Mouse (Mus musculus) heart, embryonic 10.5 days (tissue): ENCODE results near the gene Vtcn1. TPM values are rescaled to one million over a fixed set of nuclear protein-coding genes. Genes with fewer than 3 reads are reported as not detected.

Source experiments
- DNase-seq: peaks from one replicate; pipeline ENCODE4 v3.0.0-alpha.2; 2017; ENCODE audit warnings: low spot score
- H3K27ac ChIP-seq: fragments of 300-500 bp; sonication (generic); 2 replicates; pipeline ENCODE4 v1.5.1; 2016; ENCODE audit warnings: mild to moderate bottlenecking
- H3K27me3 ChIP-seq: fragments of 300-500 bp; sonication (generic); 2 replicates; pipeline ENCODE4 v1.6.1; 2016; ENCODE audit warnings: mild to moderate bottlenecking; ENCODE audit not compliant: poor library complexity, insufficient read depth, severe bottlenecking
- H3K36me3 ChIP-seq: fragments of 300-500 bp; sonication (generic); 2 replicates; pipeline ENCODE4 v1.6.1; 2016; ENCODE audit warnings: mild to moderate bottlenecking, moderate library complexity
- H3K4me1 ChIP-seq: fragments of 300-500 bp; sonication (generic); 2 replicates; pipeline ENCODE4 v1.6.1; 2016; ENCODE audit warnings: mild to moderate bottlenecking
- H3K4me3 ChIP-seq: fragments of 300-500 bp; sonication (generic); 2 replicates; pipeline ENCODE4 v1.5.1; 2016; ENCODE audit warnings: mild to moderate bottlenecking, moderate library complexity
- H3K9me3 ChIP-seq: fragments of 300-500 bp; sonication (generic); 2 replicates; pipeline ENCODE4 v1.6.1; 2016; ENCODE audit warnings: mild to moderate bottlenecking, moderate library complexity
- WGBS: fragments of 180-500 bp; shearing (Covaris S2); methylation state at CpG from one replicate; pipeline ENCODE4 v1.1.7; 2016; 5-methylcytosine and 5-hydroxymethylcytosine counted together
- polyA plus RNA-seq: library from polyadenylated mRNA; unstranded; fragments of >200 nt; fragmentation: Nextera tagmentation; extraction: Ambion mirVana; gene quantifications from 2 replicates; pipeline ENCODE4 v1.2.1, GENCODE M21; 2016

The Vtcn1 gene
- polyA plus RNA-seq, 1 experiment from 2014 or later, result 0.05 TPM

DNA sequence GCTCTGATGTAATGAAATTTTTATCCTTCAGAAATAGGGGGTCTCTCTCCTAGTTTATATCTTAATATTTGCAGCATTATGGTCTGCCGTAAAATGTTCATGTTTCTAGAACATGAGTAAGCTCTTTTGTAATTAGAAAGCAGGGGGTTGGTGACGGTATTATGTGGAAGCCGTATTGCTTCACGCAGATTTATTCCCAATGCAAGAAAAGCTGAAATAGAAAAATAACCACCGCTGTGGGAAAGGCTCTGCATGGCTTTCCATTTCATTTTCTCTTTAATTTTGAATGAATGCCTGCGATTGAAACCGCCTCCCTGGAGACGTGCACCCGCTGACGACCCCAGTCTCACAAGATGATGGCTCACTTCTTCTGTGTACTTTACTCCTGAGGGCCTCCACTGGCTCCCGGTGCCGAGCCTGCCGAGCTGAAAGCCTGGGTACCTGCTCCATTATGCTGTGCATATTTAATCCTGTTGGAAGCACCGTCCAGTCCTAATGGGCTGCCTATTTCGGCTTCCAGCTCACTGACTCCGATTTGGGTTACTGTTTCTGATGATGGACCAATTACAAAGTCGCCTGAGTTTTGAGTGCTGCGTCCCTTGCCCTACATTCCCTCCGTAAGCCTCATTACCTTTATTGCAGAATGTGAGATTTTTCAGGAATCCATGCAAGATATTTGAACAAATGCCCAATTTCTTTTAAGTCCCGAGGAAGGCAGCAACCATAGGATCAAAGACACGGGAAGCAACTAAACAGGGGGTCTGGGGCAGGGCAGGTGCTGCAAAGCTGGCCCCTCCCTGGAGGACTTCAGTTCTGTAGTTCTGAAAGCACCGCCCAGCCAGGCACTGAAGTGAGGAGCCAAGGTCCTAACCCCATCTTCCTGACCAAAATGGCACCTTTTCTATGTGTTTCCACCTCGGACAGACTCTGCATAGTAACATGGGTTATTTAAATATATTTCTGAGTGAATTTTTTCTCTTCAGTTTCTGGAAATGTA lies 36.3 kb downstream of the Vtcn1 start:
- H3K9me3 ChIP-seq, result no peaks in the 10 kb centered on the region
- no peaks in the 10 kb centered on the region for H3K36me3 ChIP-seq
- DNase-seq, result no peak
- H3K4me1 ChIP-seq, result peaks cover 5% of the 10 kb centered on the region; the same call in 1 of the 2 replicates
- 83% methylated on average over 23 of the region's 23 CpGs for whole genome bisulfite sequencing
- H3K27me3 ChIP-seq, result no peaks in the 10 kb centered on the region
- H3K27ac ChIP-seq, result no peak overlapping the region
- no peak overlapping the region for H3K4me3 ChIP-seq

- WGBS, result 65% methylated on average over 5 of the region's 5 CpGs
- Histone ChIP-seq H3K36me3 (no peaks in the 10 kb centered on the region), H3K27me3 (no peaks in the 10 kb centered on the region), H3K4me3 (no peak overlapping the region), H3K4me1 (no peaks in the 10 kb centered on the region), H3K9me3 (no peaks in the 10 kb centered on the region), H3K27ac (no peak overlapping the region)
- no peak for DNase-seq
These were observed 41.7 kb downstream of the Vtcn1 start for GRCm38 (mm10) chr3:100866946-100867345.

DNA sequence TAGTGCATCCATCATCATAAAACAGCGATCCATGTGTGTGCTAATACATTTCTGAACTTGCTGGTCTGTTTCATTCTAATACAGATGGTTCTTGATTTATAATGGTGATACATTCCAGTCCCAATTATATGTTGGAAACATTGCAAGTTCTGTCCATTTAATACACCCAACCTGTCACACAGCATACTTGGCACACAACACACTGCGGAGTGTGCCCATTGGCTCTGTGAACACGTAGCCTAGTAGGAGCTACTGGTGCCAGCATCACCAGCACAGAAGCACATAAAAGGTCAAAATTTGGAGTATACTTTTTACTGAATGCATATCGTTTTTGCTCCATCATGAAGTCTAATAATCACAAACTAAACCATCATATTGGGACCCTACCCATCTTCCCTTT lies 51.8 kb downstream of the Vtcn1 start:
- no peak overlapping the region for H3K4me3 ChIP-seq
- WGBS, result 82% methylated on average over 4 of the region's 4 CpGs
- H3K27me3 ChIP-seq, result no peaks in the 10 kb centered on the region
- no peaks in the 10 kb centered on the region for H3K4me1 ChIP-seq
- no peaks in the 10 kb centered on the region for H3K36me3 ChIP-seq
- no peak overlapping the region for H3K27ac ChIP-seq
- no peaks in the 10 kb centered on the region for H3K9me3 ChIP-seq
- DNase-seq, result no peak

DNA sequence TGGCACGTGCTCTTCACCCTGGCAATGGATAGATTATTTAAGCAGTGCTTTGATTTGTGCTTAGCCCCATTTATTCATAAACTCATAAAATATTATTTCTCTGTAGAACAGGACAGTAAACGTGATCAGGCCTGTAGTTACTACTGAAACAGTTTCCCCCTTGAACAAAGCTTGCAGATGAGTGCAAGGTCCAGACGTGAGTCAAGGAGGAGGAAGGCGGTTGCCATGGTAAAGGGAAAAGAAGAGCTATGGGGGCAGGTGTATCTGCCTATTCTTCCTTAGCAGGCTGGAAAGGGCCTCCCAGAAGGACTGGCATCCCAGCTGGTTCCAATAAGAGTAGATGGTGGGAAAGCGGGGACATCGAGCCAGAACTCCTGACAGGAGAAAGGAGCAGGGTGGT lies 56.1 kb downstream of the Vtcn1 start:
- H3K36me3 ChIP-seq, result no peaks in the 10 kb centered on the region
- H3K4me1 ChIP-seq, result no peaks in the 10 kb centered on the region
- H3K9me3 ChIP-seq, result no peaks in the 10 kb centered on the region
- no peak for DNase-seq
- H3K27me3 ChIP-seq, result no peaks in the 10 kb centered on the region
- no peak overlapping the region for H3K4me3 ChIP-seq
- H3K27ac ChIP-seq, result no peak overlapping the region
- WGBS, result 77% methylated on average over 6 of the region's 6 CpGs

DNA sequence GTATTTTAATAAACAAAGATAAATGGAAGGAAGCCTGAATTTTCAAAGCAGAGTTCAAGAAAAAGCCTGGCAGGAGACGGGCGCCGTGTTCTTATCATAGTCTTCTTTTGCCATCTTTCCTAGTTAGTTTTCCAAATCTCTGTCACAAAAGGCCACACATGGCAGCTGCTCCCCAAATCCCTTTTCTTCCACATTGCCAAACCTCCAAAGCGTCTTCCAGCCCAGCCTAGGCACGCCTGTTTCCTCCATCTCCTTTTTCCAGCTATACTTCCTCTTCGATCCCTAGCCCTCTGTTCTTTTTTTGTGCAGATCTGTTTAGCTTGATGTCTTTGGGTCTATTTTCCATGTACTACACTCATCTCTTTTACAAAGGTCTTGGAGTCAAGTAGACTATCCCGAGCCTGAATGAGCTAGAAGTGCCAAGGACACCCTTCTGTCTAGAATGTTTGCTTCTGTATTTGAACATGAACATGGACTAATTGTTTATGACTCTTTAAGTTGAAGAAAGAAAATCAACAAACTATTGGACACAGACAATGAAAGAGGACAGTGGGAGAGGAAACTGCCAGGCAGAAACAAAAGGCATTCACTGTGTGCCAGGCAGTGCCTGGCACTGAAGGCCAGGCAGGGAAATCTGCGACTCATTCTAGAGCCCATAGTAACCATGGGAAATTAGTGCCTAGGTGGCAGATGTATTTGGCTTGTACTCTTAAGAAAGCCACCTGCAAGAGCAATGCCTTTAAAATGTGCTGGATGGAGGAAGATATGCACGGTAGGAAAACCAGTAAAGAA lies 56.8 kb downstream of the Vtcn1 start:
- Histone ChIP-seq H3K27me3 (no peaks in the 10 kb centered on the region), H3K9me3 (no peaks in the 10 kb centered on the region), H3K27ac (no peak overlapping the region), H3K4me1 (no peaks in the 10 kb centered on the region), H3K36me3 (no peaks in the 10 kb centered on the region), H3K4me3 (no peak overlapping the region)
- DNase-seq, result no peak
- WGBS, result 76% methylated on average over 9 of the region's 9 CpGs

GRCm38 (mm10) chr3:100889234-100889633 lies 64.0 kb downstream of the Vtcn1 start:
- no peak overlapping the region for H3K27ac ChIP-seq
- H3K4me3 ChIP-seq, result no peak overlapping the region
- H3K27me3 ChIP-seq, result no peaks in the 10 kb centered on the region
- WGBS, result 84% methylated on average over 1 of the region's 1 CpGs
- H3K36me3 ChIP-seq, result no peaks in the 10 kb centered on the region
- DNase-seq, result no peak
- H3K9me3 ChIP-seq, result no peaks in the 10 kb centered on the region
- 0 out of 2 replicates have a peak, but pooled peaks cover 3% of the 10 kb centered on the region for H3K4me1 ChIP-seq

DNA sequence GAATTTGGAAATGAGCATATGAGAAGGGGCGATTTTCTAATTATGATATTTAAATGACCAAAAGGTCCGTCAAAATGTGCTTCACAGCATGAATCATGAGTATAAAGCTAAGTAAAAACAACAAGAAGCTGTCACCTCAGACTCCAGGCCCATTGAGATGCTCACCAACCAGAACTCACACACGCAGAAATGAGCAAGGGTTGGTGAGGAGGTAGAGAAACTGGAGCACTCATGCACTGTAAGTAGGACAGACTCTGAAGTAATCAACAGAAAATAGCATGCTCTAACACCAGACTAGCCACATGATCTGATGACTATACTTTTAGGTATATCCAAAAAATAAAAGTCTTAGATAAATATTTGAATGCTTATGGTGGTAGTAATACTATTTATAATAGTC lies 65.1 kb downstream of the Vtcn1 start:
- no peaks in the 10 kb centered on the region for H3K9me3 ChIP-seq
- H3K27me3 ChIP-seq, result no peaks in the 10 kb centered on the region
- no peak overlapping the region for H3K27ac ChIP-seq
- DNase-seq, result no peak
- no peak overlapping the region for H3K4me3 ChIP-seq
- H3K36me3 ChIP-seq, result no peaks in the 10 kb centered on the region
- WGBS, result 77% methylated on average over 3 of the region's 3 CpGs
- 0 out of 2 replicates have a peak, but pooled peaks cover 3% of the 10 kb centered on the region for H3K4me1 ChIP-seq

GRCm38 (mm10) chr3:100892383-100893335 lies 67.4 kb downstream of the Vtcn1 start:
- DNase-seq, result no peak
- whole genome bisulfite sequencing, result 62% methylated on average over 11 of the region's 11 CpGs
- no peaks in the 10 kb centered on the region for H3K27me3 ChIP-seq
- no peak overlapping the region for H3K27ac ChIP-seq
- H3K4me3 ChIP-seq, result no peak overlapping the region
- H3K4me1 ChIP-seq, result 0 out of 2 replicates have a peak, but pooled peaks cover 3% of the 10 kb centered on the region
- H3K9me3 ChIP-seq, result no peaks in the 10 kb centered on the region
- no peaks in the 10 kb centered on the region for H3K36me3 ChIP-seq

DNA sequence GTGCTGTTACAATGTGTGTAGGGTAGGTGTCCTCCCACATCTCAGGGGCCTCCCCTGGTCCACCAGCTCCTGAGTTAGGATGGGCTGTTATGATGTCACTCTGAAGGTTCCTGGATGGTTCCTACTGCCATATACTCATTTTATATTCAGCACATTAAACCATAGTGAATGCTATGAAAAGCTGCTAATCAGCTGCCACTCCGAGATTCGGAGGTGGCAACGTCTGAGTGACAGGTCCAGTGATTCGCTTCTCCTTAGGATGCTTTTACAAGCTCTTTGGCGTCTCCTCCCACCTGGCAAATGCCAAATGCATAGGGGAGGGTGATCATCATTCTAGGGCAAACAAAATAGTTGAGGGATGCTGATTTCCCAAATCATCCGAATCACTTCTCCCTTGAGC lies 70.2 kb downstream of the Vtcn1 start:
- Histone ChIP-seq H3K36me3 (no peaks in the 10 kb centered on the region), H3K27ac (no peak overlapping the region), H3K4me3 (no peak overlapping the region), H3K9me3 (no peaks in the 10 kb centered on the region), H3K27me3 (no peaks in the 10 kb centered on the region), H3K4me1 (0 out of 2 replicates have a peak, but pooled peaks cover 3% of the 10 kb centered on the region)
- WGBS, result 74% methylated on average over 6 of the region's 6 CpGs
- peak; percentile 56 for DNase-seq

- 26% methylated on average over 6 of the region's 6 CpGs for WGBS
These were observed 80.9 kb downstream of the Vtcn1 start for GRCm38 (mm10) chr3:100906128-100906527.

GRCm38 (mm10) chr3:100906916-100907315 lies 81.7 kb downstream of the Vtcn1 start:
- Histone ChIP-seq H3K9me3 (no peaks in the 10 kb centered on the region), H3K27ac (no peak overlapping the region), H3K4me3 (no peak overlapping the region), H3K4me1 (peaks cover 25% of the 10 kb centered on the region), H3K27me3 (no peaks in the 10 kb centered on the region), H3K36me3 (no peaks in the 10 kb centered on the region)
- DNase-seq, result no peak
- 32% methylated on average over 3 of the region's 3 CpGs for WGBS

More at GRCm38 (mm10) chr3:100906128-100906527, 80.9 kb downstream of the Vtcn1 start:
- no peak for DNase-seq
- no peak overlapping the region for H3K4me3 ChIP-seq
- no peak overlapping the region for H3K27ac ChIP-seq
- peaks cover 20% of the 10 kb centered on the region for H3K4me1 ChIP-seq
- H3K36me3 ChIP-seq, result no peaks in the 10 kb centered on the region
- no peaks in the 10 kb centered on the region for H3K9me3 ChIP-seq
- no peaks in the 10 kb centered on the region for H3K27me3 ChIP-seq

DNA sequence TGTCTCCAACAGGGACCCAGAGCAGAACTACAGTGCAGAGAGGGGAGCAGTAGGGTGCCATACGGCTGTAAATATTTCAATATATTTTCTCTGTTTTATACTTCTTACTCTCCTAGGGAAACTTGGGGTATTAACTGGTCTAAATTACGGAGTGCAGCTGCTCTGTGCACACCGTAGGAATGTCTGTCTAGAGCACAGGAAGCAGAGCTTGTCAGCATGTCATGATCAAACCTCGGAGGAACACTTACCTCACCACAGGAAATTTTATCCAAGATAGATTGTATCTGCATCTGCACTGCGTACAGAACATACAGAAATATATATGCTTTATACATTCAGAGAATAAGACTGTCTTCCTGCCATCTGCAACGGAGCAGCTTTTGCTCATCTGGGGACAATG lies 83.3 kb downstream of the Vtcn1 start:
- WGBS, result 44% methylated on average over 6 of the region's 6 CpGs
- no peak overlapping the region for H3K4me3 ChIP-seq
- no peak overlapping the region for H3K27ac ChIP-seq
- no peaks in the 10 kb centered on the region for H3K9me3 ChIP-seq
- H3K36me3 ChIP-seq, result no peaks in the 10 kb centered on the region
- DNase-seq, result no peak
- H3K4me1 ChIP-seq, result peaks cover 25% of the 10 kb centered on the region
- H3K27me3 ChIP-seq, result no peaks in the 10 kb centered on the region
